Mouse (Mus musculus) brain, embryonic 14.5 days (tissue): ENCODE measurements around the gene Hdac8.

Experiments
- CTCF ChIP-seq: fragments of 200-500 bp; IDR thresholded peaks from 2 replicates; pipeline ENCODE4 v1.5.1; 2012; ENCODE audit warnings: inconsistent platforms, mild to moderate bottlenecking, moderate library complexity, borderline replicate concordance; ENCODE audit not compliant: insufficient read depth, insufficient read length; ENCODE audit errors: extremely low read depth
- POLR2A ChIP-seq: fragments of 200-500 bp; IDR thresholded peaks from 2 replicates; pipeline ENCODE4 v1.6.1; 2012; ENCODE audit warnings: mild to moderate bottlenecking, inconsistent platforms, borderline replicate concordance; ENCODE audit not compliant: poor library complexity, insufficient read depth, insufficient read length, severe bottlenecking; ENCODE audit errors: extremely low read depth

GRCm38 (mm10) chrX:102366510-102366909, 138.6 kb downstream of the Hdac8 start:
- no peak for TF ChIP-seq CTCF
- TF ChIP-seq POLR2A: no peak
